Mouse (Mus musculus) spleen, postnatal 10 days (tissue): Measurements from ENCODE around the gene Vps13c.

Experiments
- DNase-seq, 2 experiments: peaks; one replicate each; pipeline ENCODE4 v3.0.0; 2021 to 2022; ENCODE audit warnings: low spot score in 2 of 2

Vps13c gene

DNA sequence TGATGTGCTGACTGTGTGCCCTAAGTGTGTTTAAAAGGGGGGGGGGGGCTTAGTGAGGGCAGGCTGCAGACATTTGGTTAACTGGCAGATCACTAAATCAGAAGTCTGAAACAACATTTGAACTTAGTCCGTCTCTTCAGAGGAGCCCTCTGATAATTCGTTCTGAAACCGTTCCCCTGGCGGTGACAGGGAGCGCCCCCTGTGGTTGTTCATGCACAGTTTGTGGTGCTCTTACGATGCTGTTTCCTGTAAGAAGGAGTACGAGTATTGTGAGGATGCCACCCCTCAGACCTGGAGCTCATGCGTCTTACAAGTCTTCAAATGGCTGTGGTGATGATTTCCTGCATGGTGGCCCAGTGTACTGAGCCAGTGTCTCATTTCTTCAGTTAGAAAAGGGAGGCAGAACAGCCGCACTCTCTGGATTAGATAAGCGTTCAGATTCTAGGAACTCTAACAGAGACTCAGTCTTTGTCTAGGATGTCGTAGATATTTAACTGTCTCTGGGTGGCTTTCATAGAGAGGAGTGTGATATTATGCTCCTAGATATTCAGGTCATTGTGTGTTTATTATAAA, 38.1 kb downstream of the Vps13c start:
- no peak for DNase-seq

DNA sequence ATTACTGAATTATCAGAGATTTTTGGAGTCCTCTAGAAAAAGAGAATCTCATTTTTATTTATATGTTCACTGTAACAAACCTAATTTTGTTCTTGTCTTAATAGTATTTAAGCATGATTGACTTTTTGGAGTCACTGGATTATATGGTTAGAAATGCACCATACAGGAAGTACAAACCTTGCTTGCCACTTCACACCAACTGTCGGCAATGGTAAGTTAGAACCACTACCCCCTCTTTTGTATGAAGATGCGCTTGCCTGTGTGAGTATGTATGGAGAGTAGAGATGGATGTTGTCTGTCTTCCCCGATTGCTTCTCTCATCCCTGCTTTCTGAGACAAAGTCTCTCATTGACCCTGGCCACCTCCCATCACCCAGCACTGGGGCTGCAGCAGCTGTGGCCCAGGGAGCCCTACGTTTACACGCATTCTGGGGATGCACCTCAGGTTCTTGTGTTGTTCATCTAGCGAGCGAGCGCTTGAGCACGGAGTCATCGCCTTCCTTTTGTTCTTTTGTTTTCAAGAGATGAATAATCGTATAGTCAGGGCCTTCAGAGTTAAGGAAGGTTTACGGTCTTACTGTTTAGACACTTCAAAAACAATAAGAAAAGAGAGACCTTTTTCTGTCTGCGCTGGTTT, 43.3 kb downstream of the Vps13c start:
- no peak for DNase-seq

DNA sequence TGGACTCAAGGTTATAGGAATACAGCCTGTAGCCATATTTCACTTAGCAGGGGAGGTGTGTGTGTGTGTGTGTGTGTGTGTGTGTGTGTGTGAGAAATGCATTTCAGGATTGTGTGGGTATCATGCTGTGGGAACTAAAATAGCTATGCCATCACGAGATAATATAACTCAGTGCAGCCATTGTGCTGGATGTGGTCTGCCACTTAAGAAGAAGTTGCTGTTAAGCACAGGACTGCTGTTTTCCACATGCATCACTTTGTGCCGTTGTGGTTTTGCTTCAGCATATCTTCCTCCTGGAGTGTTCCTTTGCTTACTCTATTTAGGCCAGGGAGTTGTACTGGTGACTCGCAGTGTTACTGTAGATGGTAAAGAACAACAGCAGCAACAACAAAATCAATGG, 43.9 kb downstream of the Vps13c start:
- no peak for DNase-seq

- no peak for DNase-seq
These were observed 47.0 kb downstream of the Vps13c start for GRCm38 (mm10) chr9:67886981-67887720.

- no peak for DNase-seq
These were observed 53.3 kb downstream of the Vps13c start for GRCm38 (mm10) chr9:67893474-67893873.

DNA sequence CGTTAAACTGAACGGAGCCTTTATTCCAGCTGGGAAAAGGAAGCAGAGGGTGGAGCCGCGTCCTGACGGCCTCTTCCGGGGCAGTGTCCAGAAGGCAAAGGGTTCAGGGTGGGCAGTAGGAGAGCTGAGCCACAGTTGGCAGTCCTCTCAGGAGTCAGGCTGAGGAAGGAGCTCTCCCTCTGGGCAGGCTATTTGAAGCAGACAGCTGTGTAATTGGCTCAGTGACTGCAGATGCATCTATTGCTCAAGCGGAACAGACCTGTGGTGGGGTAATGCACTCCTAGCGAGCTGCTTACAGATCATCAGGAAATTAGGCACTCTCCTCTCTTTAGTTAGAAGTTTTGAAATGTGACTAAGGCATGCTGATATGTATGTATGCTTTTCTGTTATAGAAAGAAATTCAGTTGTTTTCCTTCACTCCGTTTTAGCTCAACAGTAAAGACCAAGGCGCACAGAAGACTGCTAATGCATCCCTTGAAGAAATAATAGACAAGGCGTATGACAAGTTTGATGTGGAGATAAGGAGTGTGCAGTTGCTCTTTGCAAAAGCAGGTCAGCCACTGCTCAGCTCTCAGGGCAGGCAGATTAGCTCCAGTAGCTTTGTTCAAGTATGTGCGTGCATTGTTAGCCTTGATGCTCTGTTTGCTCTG, 56.6 kb downstream of the Vps13c start:
- DNase-seq = no peak

DNA sequence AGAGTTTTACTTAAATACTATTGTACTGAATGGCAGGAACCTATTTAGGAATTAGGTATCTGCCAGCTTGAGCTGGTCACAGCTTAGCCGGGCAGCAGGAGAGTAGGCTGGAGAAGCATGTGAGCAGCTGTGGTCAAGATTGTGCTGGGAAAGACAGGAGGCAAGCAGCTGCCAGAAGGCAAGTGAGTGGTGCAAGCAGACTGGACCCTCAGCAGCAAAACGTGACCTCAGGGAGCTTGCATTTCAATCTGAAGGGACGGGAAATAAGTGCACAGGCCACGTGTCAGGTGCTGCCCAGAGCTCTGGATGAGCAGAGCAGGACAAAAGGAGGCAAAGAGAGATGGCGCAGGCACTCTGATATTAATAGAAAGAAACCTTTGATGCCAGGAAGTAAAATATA, 60.2 kb downstream of the Vps13c start:
- DNase-seq = no peak

- no peak for DNase-seq
These were observed 64.2 kb downstream of the Vps13c start for GRCm38 (mm10) chr9:67904355-67904754.

GRCm38 (mm10) chr9:67905541-67905940, 65.3 kb downstream of the Vps13c start:
- no peak for DNase-seq

DNA sequence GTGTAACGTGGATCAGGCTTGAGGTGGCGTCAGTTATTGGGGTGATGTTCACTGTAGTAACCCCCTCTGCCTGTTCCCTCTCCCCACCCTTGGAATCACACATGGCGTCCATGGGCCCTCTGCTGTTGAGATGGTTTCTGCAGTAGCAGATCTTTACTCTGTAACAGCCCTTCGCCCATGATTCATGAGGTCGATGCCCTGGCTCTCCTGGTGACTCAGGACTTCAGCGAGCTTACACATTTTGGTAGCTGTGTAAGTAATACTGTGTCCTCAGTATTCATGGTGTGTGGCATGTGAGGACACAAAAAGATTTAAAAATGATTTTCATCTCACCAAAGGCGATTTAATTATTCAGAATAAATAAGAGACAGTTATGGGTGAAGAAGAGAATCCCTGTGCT, 74.5 kb downstream of the Vps13c start:
- no peak for DNase-seq

DNA sequence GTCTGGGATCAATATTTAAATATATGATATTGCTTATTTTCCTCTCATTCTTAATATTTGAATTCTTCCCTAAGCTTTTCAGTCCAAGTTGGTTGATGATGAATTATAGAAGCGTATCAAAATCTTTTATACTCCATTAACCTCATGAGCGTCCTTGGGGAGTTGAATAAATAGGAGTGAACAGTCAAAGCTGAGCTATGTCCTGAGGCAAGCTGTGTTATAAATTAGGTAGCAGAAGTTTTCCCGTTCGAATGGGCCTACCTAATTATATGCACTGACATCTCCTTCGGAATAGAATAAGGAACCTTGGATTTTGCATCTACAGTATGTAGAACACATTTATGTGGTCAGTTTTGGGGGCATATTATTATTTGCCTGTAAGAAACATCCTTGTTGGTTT, 82.2 kb downstream of the Vps13c start:
- DNase-seq = no peak

- no peak for DNase-seq
These were observed 90.4 kb downstream of the Vps13c start for GRCm38 (mm10) chr9:67930629-67931028.

DNA sequence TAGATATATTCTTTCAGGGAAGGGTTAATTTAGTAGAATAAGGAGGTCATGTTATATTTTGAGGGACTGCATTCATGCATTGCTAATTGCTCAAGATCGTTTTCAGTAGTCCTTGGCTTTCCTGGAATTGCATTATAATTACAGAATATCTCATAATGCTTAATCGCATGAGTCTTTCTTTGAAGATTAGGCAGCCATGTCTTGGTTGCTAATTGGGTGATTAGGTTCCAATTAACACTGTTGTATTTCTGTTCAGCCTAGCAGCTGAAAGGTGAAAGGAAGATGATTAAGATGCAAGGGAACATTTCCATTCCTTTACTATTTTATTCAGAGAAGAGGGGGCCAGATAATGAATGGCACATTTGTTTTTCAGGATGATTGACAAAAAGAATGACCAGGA, 97.1 kb downstream of the Vps13c start:
- DNase-seq = no peak

GRCm38 (mm10) chr9:67955466-67956010, 115.3 kb downstream of the Vps13c start:
- no peak for DNase-seq

DNA sequence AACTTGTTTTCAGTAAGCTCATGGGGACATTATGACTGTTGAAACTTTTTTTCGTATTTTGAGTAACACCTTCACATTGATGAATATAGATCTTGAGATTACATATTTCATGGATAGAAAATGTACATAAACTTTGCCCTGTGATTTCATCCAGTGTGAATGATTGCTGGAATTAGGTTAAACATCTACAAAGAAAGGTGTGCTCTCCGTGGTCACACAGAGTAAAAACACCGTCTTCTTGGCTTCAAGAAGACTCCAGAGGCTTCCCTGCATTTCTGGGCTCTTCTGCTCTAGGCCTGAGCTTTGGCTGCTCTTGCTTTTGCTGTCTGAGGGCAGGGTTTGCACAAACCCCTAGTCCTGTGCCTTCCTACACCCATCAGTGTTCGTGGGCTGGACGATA, 121.8 kb downstream of the Vps13c start:
- DNase-seq = no peak

DNA sequence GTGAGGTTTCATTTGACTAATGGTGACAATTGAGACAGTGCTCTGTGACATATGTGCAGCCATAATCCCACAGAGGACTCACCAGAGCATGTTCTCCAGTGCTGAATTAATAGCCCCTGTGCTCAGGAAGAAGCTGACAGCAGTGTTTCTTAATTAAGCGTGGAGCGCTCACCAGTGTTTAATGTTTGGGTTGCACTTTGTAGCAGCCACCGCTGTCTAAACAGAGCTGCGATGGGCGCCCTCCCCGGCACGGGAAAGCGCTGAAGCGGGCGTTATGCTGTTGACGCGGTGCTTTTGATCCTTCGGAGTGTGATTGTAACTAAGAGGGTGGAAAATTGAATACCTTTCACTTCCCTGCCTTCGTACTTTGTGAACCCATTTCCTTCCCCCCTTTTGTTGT, 125.7 kb downstream of the Vps13c start:
- DNase-seq = no peak

DNA sequence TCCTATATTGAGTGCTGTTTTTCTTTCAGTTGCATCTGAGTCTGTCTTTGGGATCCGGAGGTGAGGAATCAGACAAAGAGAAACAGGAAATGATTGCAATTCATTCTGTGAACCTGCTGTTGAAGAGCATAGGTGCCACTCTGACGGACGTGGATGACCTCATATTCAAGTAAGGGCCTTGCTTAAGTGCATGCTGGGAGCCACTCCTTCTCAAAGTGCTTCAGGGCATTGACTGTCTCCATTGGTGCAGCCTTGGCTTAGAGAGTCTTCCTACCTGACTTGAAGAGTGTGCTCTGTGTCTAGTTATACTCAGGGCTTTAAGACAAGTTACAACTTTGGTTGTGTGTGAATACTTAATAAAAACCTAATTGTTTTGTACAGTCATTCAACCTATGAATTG, 126.8 kb downstream of the Vps13c start:
- DNase-seq = no peak

GRCm38 (mm10) chr9:67973451-67973850, 133.3 kb downstream of the Vps13c start:
- DNase-seq = no peak

DNA sequence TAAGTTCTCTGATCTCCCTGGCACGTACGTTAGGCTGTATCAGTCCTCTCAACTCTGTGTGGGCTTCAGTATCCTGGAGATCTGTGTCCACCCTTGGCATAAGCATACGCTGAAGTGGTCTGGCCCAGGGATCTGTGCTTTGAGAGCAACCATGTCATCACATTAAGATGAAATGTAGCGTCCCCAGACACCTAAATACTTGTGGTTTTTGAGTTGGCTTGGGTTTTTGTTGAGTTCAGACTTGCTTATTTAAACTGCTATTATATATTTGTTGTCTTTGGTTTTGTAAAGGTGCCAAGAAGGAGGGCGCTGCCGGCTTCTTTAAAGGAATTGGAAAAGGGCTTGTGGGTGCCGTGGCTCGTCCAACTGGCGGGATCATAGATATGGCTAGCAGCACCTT, 135.3 kb downstream of the Vps13c start:
- DNase-seq = no peak

- DNase-seq = no peak
These were observed 166.4 kb downstream of the Vps13c start for GRCm38 (mm10) chr9:68006566-68006965.

GRCm38 (mm10) chr9:68014991-68015396, 174.8 kb downstream of the Vps13c start:
- DNase-seq = peak; percentile 29 to 68

DNA sequence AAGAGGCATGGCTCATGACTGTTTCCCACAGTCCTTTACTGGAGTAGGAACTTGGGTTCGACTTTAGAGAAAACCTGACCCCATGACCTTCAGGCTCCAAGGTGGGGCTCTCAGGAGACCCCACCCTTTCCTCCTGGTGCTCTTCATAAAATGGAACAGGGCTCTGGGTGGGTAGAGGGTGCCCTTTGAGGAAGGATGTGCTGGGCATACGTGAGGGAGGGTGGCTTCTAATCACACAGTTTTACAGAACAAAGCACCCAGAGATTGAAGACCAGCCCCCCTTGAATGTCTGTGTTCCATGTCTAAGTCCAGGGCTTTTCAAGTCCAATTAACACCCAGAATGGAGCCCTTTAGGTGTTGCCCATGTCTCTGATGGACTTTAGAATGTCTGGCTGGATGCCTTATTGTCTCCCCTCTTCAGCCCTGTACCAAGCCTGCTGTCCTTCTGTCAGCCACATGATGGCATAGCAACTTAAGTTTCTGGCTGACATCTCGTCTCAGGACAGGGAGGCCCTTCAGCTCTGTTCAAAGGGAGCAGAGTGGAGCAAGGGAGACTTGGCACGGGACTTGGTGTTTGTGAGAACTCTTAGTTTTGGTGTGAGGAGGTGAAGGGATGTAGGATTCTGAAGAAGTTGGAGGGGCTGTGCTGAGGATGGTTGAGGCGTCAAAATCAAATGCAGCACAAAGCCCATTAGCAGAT, 176.2 kb downstream of the Vps13c start:
- DNase-seq = no peak
